Mouse (Mus musculus): ENCODE results near the gene Hsph1.

The Hsph1 gene

GRCm38 (mm10) chr5:149641277-149641892, 5.2 kb upstream of the Hsph1 start:
- no peak for DNase-seq

GRCm38 (mm10) chr5:149637306-149637705, 1.1 kb upstream of the Hsph1 start:
- no peak for DNase-seq

- DNase-seq: peak; percentile 17 to 51
Measured at GRCm38 (mm10) chr5:149635556-149635955, 620 bp downstream of the Hsph1 start.

- DNase-seq: no peak
Measured at GRCm38 (mm10) chr5:149634409-149635035, 1.7 kb downstream of the Hsph1 start.

- DNase-seq: no peak
Measured at GRCm38 (mm10) chr5:149625547-149625946, 10.6 kb downstream of the Hsph1 start.

- DNase-seq: peak in 1 of 2 experiments; percentile 40
Measured at GRCm38 (mm10) chr5:149623815-149624675, 12.1 kb downstream of the Hsph1 start.

GRCm38 (mm10) chr5:149622644-149623043, 13.5 kb downstream of the Hsph1 start:
- DNase-seq: peak; percentile 29 to 83

GRCm38 (mm10) chr5:149622152-149622551, 14.0 kb downstream of the Hsph1 start:
- DNase-seq: peak in 1 of 2 experiments; percentile 25

GRCm38 (mm10) chr5:149617776-149618425, 18.3 kb downstream of the Hsph1 start:
- DNase-seq: no peak

GRCm38 (mm10) chr5:149616817-149617216, 19.4 kb downstream of the Hsph1 start:
- DNase-seq: peak; percentile 69 to 75

- DNase-seq: peak; percentile 46 to 67
Measured at GRCm38 (mm10) chr5:149616138-149616537, 20.0 kb downstream of the Hsph1 start.

GRCm38 (mm10) chr5:149612740-149613139, 23.4 kb downstream of the Hsph1 start:
- DNase-seq: no peak

GRCm38 (mm10) chr5:149612165-149612518, 24.0 kb downstream of the Hsph1 start:
- no peak for DNase-seq

- peak; percentile 67 to 80 for DNase-seq
Measured at GRCm38 (mm10) chr5:149611476-149612164, 24.6 kb downstream of the Hsph1 start.

- no peak for DNase-seq
Measured at GRCm38 (mm10) chr5:149607083-149607720, 29.0 kb downstream of the Hsph1 start.

- no peak for DNase-seq
Measured at GRCm38 (mm10) chr5:149603241-149603640, 32.9 kb downstream of the Hsph1 start.

- DNase-seq: no peak
Measured at GRCm38 (mm10) chr5:149601996-149602395, 34.2 kb downstream of the Hsph1 start.

GRCm38 (mm10) chr5:149597351-149597750, 38.8 kb downstream of the Hsph1 start:
- DNase-seq: no peak

GRCm38 (mm10) chr5:149594215-149594614, 42.0 kb downstream of the Hsph1 start:
- DNase-seq: no peak

- DNase-seq: no peak
Measured at GRCm38 (mm10) chr5:149589932-149590331, 46.2 kb downstream of the Hsph1 start.

- DNase-seq: peak; percentile 49 to 50
Measured at GRCm38 (mm10) chr5:149588814-149589534, 47.2 kb downstream of the Hsph1 start.
